Comparison of ENCODE assay signal across 17 mouse cellular contexts in genomic region chr1:160045971-160046370, GRCm38 (mm10). TPM values are rescaled to one million over a fixed set of nuclear protein-coding genes. Genes with fewer than 3 reads are reported as not detected.
DNase-seq lines count a peak whose midpoint lies in the region; ATAC-seq and TF ChIP-seq lines count a peak whose summit lies in the region.
"Had no signal": no experiment of that assay in that cellular context is flagged by ENCODE, and none has a peak within 500 bp of the region (broad histone marks: within the 10 kb centered on the region; RNA-seq: fewer than 3 reads in every experiment).

No protein-coding gene starts in this region.

- H3K9me3 ChIP-seq in kidney, embryonic 15.5 days (replicated peaks) = no peaks in the 10 kb centered on the region
- H3K9me3 ChIP-seq in kidney, embryonic 14.5 days (ENCODE audit: control insufficient read depth, low read length) = no peaks in the 10 kb centered on the region
- H3K9me3 ChIP-seq: embryonic facial prominence, embryonic 15.5 days; G1E; limb, embryonic 13.5 days had no signal

- peak; percentile 73 for DNase-seq in CD4-positive, CD25-positive, alpha-beta regulatory T cell, adult 2 months (ENCODE audit: low read depth, low spot score)
- DNase-seq in testis, postnatal 14 days (ENCODE audit: low spot score) = no peak
- DNase-seq in layer of hippocampus, adult 9-10 months (ENCODE audit: low spot score) = no peak
- DNase-seq in frontal cortex, postnatal 36 days (ENCODE audit: low spot score in 2 of 2) = no peak
- DNase-seq: cerebellum, adult 18-20 months; forebrain, postnatal 0 days; layer of hippocampus, postnatal 36 days; right cerebral cortex, postnatal 4 days had no signal

- H3K9ac ChIP-seq in kidney, embryonic 15.5 days = no peak overlapping the region
- no peak overlapping the region for H3K9ac ChIP-seq in kidney, embryonic 14.5 days (ENCODE audit: low read depth, low read length)
- H3K9ac ChIP-seq: embryonic facial prominence, embryonic 15.5 days; forebrain, postnatal 0 days; hindbrain, embryonic 14.5 days; limb, embryonic 13.5 days had no signal

- TF ChIP-seq CTCF in testis, adult 2 months (IDR thresholded peaks at IDR 0.05; ENCODE audit: control insufficient read depth, insufficient read depth, insufficient replicate concordance, low read depth, low read length) = no peak

- 83% methylated on average over 5 of the region's 5 CpGs for WGBS in kidney, embryonic 15.5 days
- 84% methylated on average over 5 of the region's 5 CpGs for WGBS in kidney, embryonic 14.5 days

- H3K4me3 ChIP-seq in kidney, embryonic 15.5 days (replicated peaks) = no peak overlapping the region
- no peak overlapping the region for H3K4me3 ChIP-seq in kidney, embryonic 14.5 days (ENCODE audit: low read length)
- H3K4me3 ChIP-seq in testis, adult 2 months (ENCODE audit: control insufficient read depth, low read depth, low read length) = peak overlapping the region; percentile 72; the same call in 1 of the 2 replicates

- no peaks in the 10 kb centered on the region for H3K27me3 ChIP-seq in kidney, embryonic 15.5 days
- no peaks in the 10 kb centered on the region for H3K27me3 ChIP-seq in kidney, embryonic 14.5 days (ENCODE audit: control insufficient read depth, insufficient read depth, low read length)
- H3K27me3 ChIP-seq in testis, adult 2 months (ENCODE audit: control insufficient read depth, insufficient read depth, low read length) = no peaks in the 10 kb centered on the region
- H3K27me3 ChIP-seq: embryonic facial prominence, embryonic 15.5 days; limb, embryonic 13.5 days had no signal

- peaks cover 21% of the 10 kb centered on the region for H3K4me1 ChIP-seq in kidney, embryonic 15.5 days
- 0 out of 2 replicates have a peak, but pooled peaks cover 3% of the 10 kb centered on the region for H3K4me1 ChIP-seq in kidney, embryonic 14.5 days (ENCODE audit: control insufficient read depth, insufficient read depth, low read length)
- peaks cover 3% of the 10 kb centered on the region; the same call in 1 of the 2 replicates for H3K4me1 ChIP-seq in testis, adult 2 months (ENCODE audit: control insufficient read depth, insufficient read depth, low read length)

- no peak for ATAC-seq in CD4-positive, CD25-positive, alpha-beta regulatory T cell, adult 4 months
- ATAC-seq in kidney, embryonic 15.5 days (replicated peaks; ENCODE audit: low FRiP score) = no peak
- no peak for ATAC-seq in kidney, embryonic 14.5 days (ENCODE audit: low FRiP score, low TSS enrichment)
- ATAC-seq: forebrain, postnatal 0 days had no signal

- no peak for TF ChIP-seq POLR2A in testis, adult 2 months (IDR thresholded peaks at IDR 0.05; ENCODE audit: control insufficient read depth, low read depth, low read length)

- H3K27ac ChIP-seq in kidney, embryonic 15.5 days = no peak overlapping the region
- no peak overlapping the region for H3K27ac ChIP-seq in kidney, embryonic 14.5 days (ENCODE audit: low read depth, low read length)
- H3K27ac ChIP-seq in testis, adult 2 months (ENCODE audit: control insufficient read depth, insufficient read depth, low read depth, low read length) = no peak overlapping the region
- H3K27ac ChIP-seq: embryonic facial prominence, embryonic 15.5 days; hindbrain, embryonic 14.5 days; limb, embryonic 13.5 days had no signal

- H3K4me2 ChIP-seq in kidney, embryonic 15.5 days = 0 out of 2 replicates have a peak overlapping the region, but pooled peaks have one; percentile 87
- H3K4me2 ChIP-seq in kidney, embryonic 14.5 days (replicated peaks; ENCODE audit: low read depth, low read length) = no peak overlapping the region
- H3K4me2 ChIP-seq: hindbrain, embryonic 14.5 days; midbrain, embryonic 11.5 days had no signal

- no peaks in the 10 kb centered on the region for H3K36me3 ChIP-seq in kidney, embryonic 15.5 days
- H3K36me3 ChIP-seq in kidney, embryonic 14.5 days (ENCODE audit: control insufficient read depth, insufficient read depth, low read length) = no peaks in the 10 kb centered on the region
- H3K36me3 ChIP-seq in testis, adult 2 months (ENCODE audit: control insufficient read depth, insufficient read depth, low read length) = no peaks in the 10 kb centered on the region
- H3K36me3 ChIP-seq: embryonic facial prominence, embryonic 15.5 days; G1E; limb, embryonic 13.5 days had no signal

RNA-seq across cellular contexts. Expression of gene 4930523C07Rik, which starts 1.8 kb away (rescaled TPM):
- 100 to 1,000 TPM; 212 to 238 TPM for polyA plus RNA-seq in CD4-positive, CD25-positive, alpha-beta regulatory T cell, adult 4 months (2017; shearing (Covaris generic))
- 20.5 and 26.0 TPM in 2 replicates for polyA plus RNA-seq in kidney, embryonic 15.5 days (2015; fragmentation: Nextera tagmentation; extraction: Ambion mirVana)
- 23.3 and 28.5 TPM in 2 replicates for polyA plus RNA-seq in kidney, embryonic 14.5 days (2014; fragmentation: Nextera tagmentation; extraction: Ambion mirVana)
- 27.8 and 36.2 TPM in 2 replicates for polyA plus RNA-seq in testis, adult 2 months (2012; rRNA removed)
- polyA plus RNA-seq: G1E had no signal
